Mouse (Mus musculus): Measurements from ENCODE around the gene Col20a1. TPM values are rescaled to one million over a fixed set of nuclear protein-coding genes. Genes with fewer than 3 reads are reported as not detected.

Gene Col20a1
- 0.71 and 1.1 TPM in 2 replicates for polyA plus RNA-seq (2015; fragmentation: Nextera tagmentation; extraction: Ambion mirVana)

DNA sequence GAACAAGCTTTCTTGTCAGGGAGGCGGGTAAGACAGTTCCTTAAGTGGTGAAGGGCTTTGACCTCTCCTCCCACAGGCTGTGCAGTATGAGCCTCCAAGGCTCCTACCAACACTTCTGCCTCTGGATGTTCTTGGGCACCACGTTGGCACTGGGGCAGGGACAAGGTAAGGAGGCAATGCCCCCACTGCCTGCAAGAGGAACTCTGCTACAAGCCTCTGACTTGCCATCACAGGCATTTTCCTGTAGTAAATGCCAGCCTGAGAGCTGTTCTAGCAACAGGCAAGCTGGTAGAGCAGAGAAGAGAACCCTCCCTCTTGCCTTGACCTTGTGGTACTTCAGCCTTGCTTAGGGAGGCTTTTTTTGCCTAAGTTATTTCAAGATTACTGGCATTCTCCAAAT lies at the start of gene Col20a1:
Gene Col20a1, plus strand, starts transcription at position 87 of the 400 bp plus-strand sequence.
- Histone ChIP-seq H3K4me1 (no peaks in the 10 kb centered on the region), H3K27ac (peak within 1 kb of the TSS; percentile 59), H3K36me3 (peaks cover 7% of the 10 kb centered on the region; the same call in 1 of the 2 replicates), H3K9ac (no peak within 1 kb of the TSS), H3K27me3 (replicated peaks) (no peaks in the 10 kb centered on the region), H3K9me3 (no peaks in the 10 kb centered on the region), H3K4me3 (replicated peaks) (no peak within 1 kb of the TSS), H3K4me2 (no peak within 1 kb of the TSS)
- ATAC-seq (ENCODE audit: insufficient read depth, low FRiP score, low read depth): no peak
- 60% methylated on average over 2 of the region's 2 CpGs for WGBS

DNA sequence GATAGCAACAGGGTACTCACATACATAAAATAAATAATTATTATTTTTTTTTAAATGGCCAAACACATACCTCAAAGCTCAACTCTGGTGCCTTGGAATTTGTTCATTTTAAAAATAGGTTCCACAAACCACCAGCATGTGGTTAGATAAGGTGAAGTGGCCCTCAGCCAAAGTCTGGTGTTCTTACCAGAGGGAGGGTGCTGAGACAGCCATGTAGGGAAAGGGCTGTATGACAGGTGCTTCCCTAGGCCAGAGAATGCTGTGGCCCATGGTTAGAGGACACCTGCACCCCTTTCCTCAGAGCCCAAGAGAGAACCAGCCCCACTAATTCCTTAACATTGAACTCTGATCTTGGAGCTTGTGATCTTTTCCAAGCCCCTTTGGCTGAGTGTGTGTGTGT lies 46.1 kb upstream of the Col20a1 start:
- Histone ChIP-seq H3K27ac (no peak overlapping the region), H3K4me3 (replicated peaks) (no peak overlapping the region), H3K36me3 (no peaks in the 10 kb centered on the region), H3K9ac (no peak overlapping the region), H3K27me3 (replicated peaks) (no peaks in the 10 kb centered on the region), H3K4me1 (no peaks in the 10 kb centered on the region), H3K9me3 (no peaks in the 10 kb centered on the region), H3K4me2 (no peak overlapping the region)
- no peak for ATAC-seq (ENCODE audit: insufficient read depth, low FRiP score, low read depth)

DNA sequence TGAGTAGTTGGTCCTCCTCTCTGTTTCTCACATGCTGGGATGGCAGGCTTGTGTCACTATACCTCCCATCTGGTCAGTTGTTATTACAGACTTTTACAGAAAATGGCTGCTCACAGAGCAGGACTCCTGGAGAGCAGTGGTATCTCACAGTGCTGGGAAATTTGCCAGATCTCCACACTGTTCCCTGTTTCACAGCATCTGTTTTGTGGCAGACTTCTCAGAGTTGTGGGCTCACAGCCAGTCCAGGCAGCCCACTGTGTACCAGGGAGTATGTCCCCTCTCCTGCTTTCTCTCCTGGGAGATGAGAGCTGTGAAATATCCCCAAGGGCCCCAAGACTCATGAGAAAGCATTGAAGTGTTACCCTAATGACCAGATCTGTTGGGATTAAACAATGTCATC lies 44.5 kb upstream of the Col20a1 start:
- Histone ChIP-seq H3K36me3 (no peaks in the 10 kb centered on the region), H3K27ac (no peak overlapping the region), H3K9me3 (no peaks in the 10 kb centered on the region), H3K9ac (no peak overlapping the region), H3K4me1 (no peaks in the 10 kb centered on the region), H3K4me2 (no peak overlapping the region), H3K4me3 (replicated peaks) (no peak overlapping the region), H3K27me3 (replicated peaks) (no peaks in the 10 kb centered on the region)
- no peak for ATAC-seq (ENCODE audit: insufficient read depth, low FRiP score, low read depth)

GRCm38 (mm10) chr2:180949947-180950346 lies 36.4 kb upstream of the Col20a1 start:
- H3K4me3 ChIP-seq (replicated peaks): no peak overlapping the region
- no peaks in the 10 kb centered on the region for H3K9me3 ChIP-seq
- no peaks in the 10 kb centered on the region for H3K27me3 ChIP-seq (replicated peaks)
- no peak for ATAC-seq (ENCODE audit: insufficient read depth, low FRiP score, low read depth)
- H3K9ac ChIP-seq: no peak overlapping the region
- 16% methylated on average over 1 of the region's 1 CpGs for WGBS
- H3K36me3 ChIP-seq: no peaks in the 10 kb centered on the region
- peaks cover 26% of the 10 kb centered on the region for H3K4me1 ChIP-seq
- no peak overlapping the region for H3K4me2 ChIP-seq
- no peak overlapping the region for H3K27ac ChIP-seq

GRCm38 (mm10) chr2:180952731-180953171 lies 33.6 kb upstream of the Col20a1 start:
- no peaks in the 10 kb centered on the region for H3K36me3 ChIP-seq
- peak overlapping the region; percentile 91 for H3K4me2 ChIP-seq
- no peak for ATAC-seq (ENCODE audit: insufficient read depth, low FRiP score, low read depth)
- peak overlapping the region; percentile 61 for H3K4me3 ChIP-seq (replicated peaks)
- no peaks in the 10 kb centered on the region for H3K27me3 ChIP-seq (replicated peaks)
- H3K9me3 ChIP-seq: no peaks in the 10 kb centered on the region
- no peak overlapping the region for H3K9ac ChIP-seq
- H3K27ac ChIP-seq: peak overlapping the region; percentile 67
- WGBS: 16% methylated on average over 9 of the region's 9 CpGs
- peaks cover 26% of the 10 kb centered on the region for H3K4me1 ChIP-seq

- Histone ChIP-seq H3K4me1 (peaks cover 26% of the 10 kb centered on the region), H3K27ac (peak overlapping the region; percentile 74; the same call in 1 of the 2 replicates), H3K4me2 (peak overlapping the region; percentile 91), H3K9ac (peak overlapping the region; percentile 54; the same call in 1 of the 2 replicates), H3K36me3 (no peaks in the 10 kb centered on the region), H3K27me3 (replicated peaks) (no peaks in the 10 kb centered on the region), H3K4me3 (replicated peaks) (peak overlapping the region; percentile 61), H3K9me3 (no peaks in the 10 kb centered on the region)
- WGBS: 17% methylated on average over 2 of the region's 2 CpGs
- no peak for ATAC-seq (ENCODE audit: insufficient read depth, low FRiP score, low read depth)
Observed at GRCm38 (mm10) chr2:180953638-180954037, 32.7 kb upstream of the Col20a1 start.

DNA sequence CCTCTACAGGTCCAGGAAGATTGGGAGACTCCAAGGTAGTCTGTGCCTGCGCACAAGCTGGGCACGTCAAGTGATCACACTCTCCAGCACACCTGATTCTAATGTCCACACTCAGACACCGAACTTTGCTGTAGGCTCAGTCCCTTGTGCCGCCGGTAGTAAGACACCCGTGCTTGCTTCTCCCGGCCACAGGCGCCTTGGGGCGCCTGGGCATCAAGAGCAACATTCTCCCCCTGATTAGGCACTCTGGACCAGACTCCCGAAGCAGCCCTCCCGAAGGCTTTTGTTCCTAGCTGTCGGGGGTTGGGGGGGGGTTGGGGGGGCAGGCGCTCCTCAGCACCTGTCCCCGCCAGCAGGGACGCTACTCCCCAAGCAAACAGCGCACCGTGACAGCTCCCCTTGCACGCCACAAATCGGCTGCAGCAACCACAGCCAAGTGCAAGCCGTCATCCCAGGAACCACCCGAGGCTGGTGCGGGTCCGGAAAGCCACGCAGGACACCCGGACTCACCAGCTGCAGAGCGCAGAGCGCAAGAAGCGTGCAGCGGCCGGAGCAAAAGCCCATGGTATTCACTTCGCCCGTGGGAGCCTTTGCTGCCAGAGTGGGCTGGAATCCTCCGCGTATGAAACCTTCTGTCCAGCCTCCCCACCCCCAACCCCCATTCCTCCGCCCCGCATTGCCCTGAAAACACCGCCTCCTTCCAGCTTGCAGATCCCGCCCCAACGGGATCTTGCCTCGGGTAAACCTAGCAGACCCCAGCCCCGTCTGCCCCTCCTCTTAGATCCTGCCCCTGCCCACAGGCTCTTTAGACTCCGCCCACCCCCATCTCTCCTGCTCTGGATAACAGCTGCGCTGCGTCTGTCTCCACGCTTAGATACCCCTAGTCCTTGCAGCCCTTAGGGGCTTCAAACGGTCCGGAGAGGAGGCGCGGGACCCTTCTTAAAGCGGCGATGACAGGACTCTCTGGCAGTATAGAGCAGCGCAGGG lies 32.0 kb upstream of the Col20a1 start, which contains the start of gene Nkain4:
Gene Nkain4, minus strand, starts transcription at position 639 of the 987 bp plus-strand sequence.
- Histone ChIP-seq H3K4me1 (peaks cover 26% of the 10 kb centered on the region), H3K4me3 (replicated peaks) (peak within 1 kb of the TSS; percentile 61), H3K4me2 (peak within 1 kb of the TSS; percentile 91), H3K27ac (peak within 1 kb of the TSS; percentile 74), H3K9ac (peak within 1 kb of the TSS; percentile 54; the same call in 1 of the 2 replicates), H3K36me3 (no peaks in the 10 kb centered on the region), H3K27me3 (replicated peaks) (no peaks in the 10 kb centered on the region), H3K9me3 (no peaks in the 10 kb centered on the region)
- ATAC-seq (ENCODE audit: insufficient read depth, low FRiP score, low read depth): peak; percentile 90
- under 1% methylated on average over 51 of the region's 52 CpGs for WGBS

DNA sequence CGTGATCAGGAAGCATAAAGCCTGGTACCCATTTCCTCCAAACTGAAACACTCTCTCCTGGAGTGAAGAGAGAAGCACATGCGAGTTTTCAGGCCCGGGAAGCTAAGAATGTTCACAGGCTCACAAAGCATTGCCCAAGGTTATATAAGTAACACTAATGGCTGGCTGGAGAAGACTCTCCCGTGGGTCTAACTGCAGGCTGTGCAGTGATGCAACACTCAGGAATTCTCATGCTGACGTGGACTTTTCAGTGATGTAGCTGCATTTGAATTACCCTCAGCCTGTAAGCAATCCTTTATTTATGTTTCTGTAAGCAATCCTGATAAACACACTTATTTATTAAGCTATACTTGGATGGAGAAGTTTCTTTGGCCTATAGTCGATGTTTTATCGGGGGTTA lies 26.7 kb upstream of the Col20a1 start:
- no peak overlapping the region for H3K9ac ChIP-seq
- H3K27ac ChIP-seq: peak overlapping the region; percentile 33; the same call in 1 of the 2 replicates
- no peak overlapping the region for H3K4me3 ChIP-seq (replicated peaks)
- no peaks in the 10 kb centered on the region for H3K36me3 ChIP-seq
- peaks cover 8% of the 10 kb centered on the region; the same call in 1 of the 2 replicates for H3K4me1 ChIP-seq
- no peaks in the 10 kb centered on the region for H3K9me3 ChIP-seq
- no peak for ATAC-seq (ENCODE audit: insufficient read depth, low FRiP score, low read depth)
- WGBS: 61% methylated on average over 7 of the region's 7 CpGs
- H3K27me3 ChIP-seq (replicated peaks): no peaks in the 10 kb centered on the region
- no peak overlapping the region for H3K4me2 ChIP-seq

DNA sequence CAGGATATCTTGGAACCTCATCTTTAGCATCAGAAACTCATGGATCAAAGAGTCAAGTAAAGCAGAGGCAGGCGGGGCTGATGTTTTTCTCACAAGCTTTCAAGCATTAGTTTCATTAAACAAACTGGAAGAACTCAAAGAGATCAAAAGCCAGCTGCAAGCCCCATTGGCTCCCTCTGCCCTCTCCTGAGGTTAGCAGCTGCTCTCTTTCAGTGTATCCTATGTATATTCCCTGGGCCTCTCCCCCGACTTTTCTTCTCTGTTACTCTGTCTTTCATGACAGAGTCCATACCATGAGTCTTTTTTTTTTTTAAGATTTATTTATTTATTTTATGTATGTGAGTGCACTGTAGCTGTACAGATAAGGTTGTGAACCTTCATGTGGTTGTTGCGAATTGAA lies 26.1 kb upstream of the Col20a1 start:
- no peaks in the 10 kb centered on the region for H3K36me3 ChIP-seq
- 32% methylated on average over 3 of the region's 3 CpGs for WGBS
- no peak overlapping the region for H3K4me2 ChIP-seq
- H3K9me3 ChIP-seq: no peaks in the 10 kb centered on the region
- no peak for ATAC-seq (ENCODE audit: insufficient read depth, low FRiP score, low read depth)
- no peak overlapping the region for H3K9ac ChIP-seq
- H3K4me3 ChIP-seq (replicated peaks): no peak overlapping the region
- H3K4me1 ChIP-seq: peaks cover 8% of the 10 kb centered on the region; the same call in 1 of the 2 replicates
- peak overlapping the region; percentile 33; the same call in 1 of the 2 replicates for H3K27ac ChIP-seq
- no peaks in the 10 kb centered on the region for H3K27me3 ChIP-seq (replicated peaks)

- peaks cover 9% of the 10 kb centered on the region; the same call in 1 of the 2 replicates for H3K4me1 ChIP-seq
- 71% methylated on average over 2 of the region's 2 CpGs for WGBS
- no peak overlapping the region for H3K9ac ChIP-seq
- no peaks in the 10 kb centered on the region for H3K9me3 ChIP-seq
- no peaks in the 10 kb centered on the region for H3K27me3 ChIP-seq (replicated peaks)
- H3K27ac ChIP-seq: peak overlapping the region; percentile 74; the same call in 1 of the 2 replicates
- no peak overlapping the region for H3K4me2 ChIP-seq
- no peaks in the 10 kb centered on the region for H3K36me3 ChIP-seq
- peak; percentile 76 for ATAC-seq (ENCODE audit: insufficient read depth, low FRiP score, low read depth)
- H3K4me3 ChIP-seq (replicated peaks): no peak overlapping the region
Observed at GRCm38 (mm10) chr2:180962616-180963308, 23.6 kb upstream of the Col20a1 start.

DNA sequence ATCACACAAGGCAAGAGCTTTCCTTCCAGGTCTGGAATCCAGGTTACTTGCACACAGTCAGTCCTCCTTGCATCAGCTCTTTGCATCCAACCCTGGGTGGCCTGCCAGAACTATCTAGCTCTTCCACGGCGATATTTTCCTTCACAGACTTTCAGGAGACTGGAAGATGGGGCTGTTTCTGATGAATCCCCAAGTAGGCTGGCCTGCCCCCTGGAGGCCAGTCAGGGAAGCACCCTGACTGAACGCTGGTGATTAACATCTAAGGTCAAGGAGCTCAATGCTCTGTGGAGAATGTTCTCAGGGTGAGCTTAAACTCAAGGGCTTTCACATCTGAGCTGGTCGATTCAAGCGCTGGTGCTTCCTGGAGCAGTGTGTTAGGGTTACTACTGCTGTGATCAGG lies 22.4 kb upstream of the Col20a1 start:
- H3K4me1 ChIP-seq: peaks cover 17% of the 10 kb centered on the region; the same call in 1 of the 2 replicates

More for the DNA sequence above, 22.4 kb upstream of the Col20a1 start:
- no peak overlapping the region for H3K9ac ChIP-seq
- WGBS: 3% methylated on average over 5 of the region's 5 CpGs
- no peaks in the 10 kb centered on the region for H3K36me3 ChIP-seq
- H3K27me3 ChIP-seq (replicated peaks): no peaks in the 10 kb centered on the region
- H3K4me2 ChIP-seq: no peak overlapping the region
- no peak overlapping the region for H3K4me3 ChIP-seq (replicated peaks)
- no peaks in the 10 kb centered on the region for H3K9me3 ChIP-seq
- H3K27ac ChIP-seq: 0 out of 2 replicates have a peak overlapping the region, but pooled peaks have one; percentile 74
- ATAC-seq (ENCODE audit: insufficient read depth, low FRiP score, low read depth): no peak

Data from stomach, embryonic 15.5 days (tissue).